Mouse (Mus musculus): ENCODE results near the gene Tlr3.
A peak's percentile ranks its signal among the peaks of the same experiment; 100 is the strongest.

- TF ChIP-seq CTCF (IDR thresholded peaks at IDR 0.05; ENCODE audit: low read depth): peak; percentile 46
- TF ChIP-seq EP300 (IDR thresholded peaks at IDR 0.05; ENCODE audit: low read depth): peak; percentile 17; the same call in 1 of the 2 replicates
Measured at GRCm38 (mm10) chr8:45410146-45410880, 567 bp downstream of the Tlr3 start.
